Mouse (Mus musculus): ENCODE data around the gene Tex13a. TPM values are rescaled to one million over a fixed set of nuclear protein-coding genes. Genes with fewer than 3 reads are reported as not detected.
A peak's percentile ranks its signal among the peaks of the same experiment; 100 is the strongest.

Gene Tex13a
- polyA plus RNA-seq (2016; fragmentation: Nextera tagmentation; extraction: Ambion mirVana) = not detected in 2 replicates

DNA sequence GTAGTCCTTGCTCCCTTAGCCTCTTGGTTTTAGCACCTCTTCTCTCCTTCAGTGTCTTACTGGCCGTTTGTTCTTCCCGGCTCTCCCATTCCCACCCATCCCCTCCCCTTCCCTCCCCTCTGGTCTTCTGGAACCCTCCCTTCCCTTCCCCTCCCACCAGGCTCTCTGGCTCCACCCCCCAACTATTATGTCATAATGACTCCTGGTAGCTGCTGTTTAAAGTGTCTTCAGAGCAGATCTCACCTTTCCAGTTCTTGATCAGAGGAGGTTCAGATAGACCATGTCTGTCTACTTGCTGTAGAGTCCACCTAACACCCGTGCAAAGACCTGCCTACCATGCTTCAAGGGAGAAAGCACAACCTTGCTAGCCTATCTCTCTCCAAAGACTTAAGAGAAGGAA lies at the start of gene Tex13a:
Gene Tex13a (minus strand): TSS at position 101 of the 400 bp plus-strand sequence.
- H3K4me1 ChIP-seq = no peaks in the 10 kb centered on the region
- no peaks in the 10 kb centered on the region for H3K36me3 ChIP-seq
- no peak for ATAC-seq (ENCODE audit: low FRiP score, low read depth)
- H3K9ac ChIP-seq (replicated peaks) = no peak within 1 kb of the TSS
- H3K27ac ChIP-seq (replicated peaks) = no peak within 1 kb of the TSS
- H3K9me3 ChIP-seq = no peaks in the 10 kb centered on the region
- H3K4me2 ChIP-seq (replicated peaks) = no peak within 1 kb of the TSS
- WGBS = 80% methylated on average over 3 of the region's 3 CpGs
- H3K4me3 ChIP-seq = no peak within 1 kb of the TSS
- no peaks in the 10 kb centered on the region; the same call in 1 of the 2 replicates for H3K27me3 ChIP-seq

DNA sequence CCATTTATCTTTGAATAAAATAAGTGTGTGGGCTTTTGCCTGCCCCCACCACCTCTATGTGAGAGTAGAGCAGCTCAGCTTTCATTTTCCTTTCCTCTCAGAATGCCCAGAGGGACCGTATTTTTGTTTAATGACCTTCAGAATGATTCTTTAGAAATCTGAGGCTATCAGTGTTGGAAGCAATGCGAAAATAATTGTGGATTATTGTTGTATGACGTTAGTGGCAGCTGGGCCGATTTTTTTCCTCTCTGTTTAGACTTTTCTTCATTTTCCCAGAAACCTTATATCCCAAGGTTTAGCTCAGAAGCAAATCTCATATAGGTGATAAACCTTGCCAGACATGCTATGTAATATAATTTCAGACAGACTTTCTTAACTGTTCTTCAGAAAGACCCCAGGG lies 25.2 kb upstream of the Tex13a start:
- H3K4me2 ChIP-seq (replicated peaks) = no peak overlapping the region
- no peak overlapping the region for H3K4me3 ChIP-seq
- H3K36me3 ChIP-seq = no peaks in the 10 kb centered on the region
- ATAC-seq (ENCODE audit: low FRiP score, low read depth) = no peak
- no peaks in the 10 kb centered on the region for H3K4me1 ChIP-seq
- H3K9ac ChIP-seq (replicated peaks) = no peak overlapping the region
- H3K27me3 ChIP-seq = no peaks in the 10 kb centered on the region
- 77% methylated on average over 4 of the region's 4 CpGs for WGBS
- H3K9me3 ChIP-seq = no peaks in the 10 kb centered on the region
- H3K27ac ChIP-seq (replicated peaks) = no peak overlapping the region

DNA sequence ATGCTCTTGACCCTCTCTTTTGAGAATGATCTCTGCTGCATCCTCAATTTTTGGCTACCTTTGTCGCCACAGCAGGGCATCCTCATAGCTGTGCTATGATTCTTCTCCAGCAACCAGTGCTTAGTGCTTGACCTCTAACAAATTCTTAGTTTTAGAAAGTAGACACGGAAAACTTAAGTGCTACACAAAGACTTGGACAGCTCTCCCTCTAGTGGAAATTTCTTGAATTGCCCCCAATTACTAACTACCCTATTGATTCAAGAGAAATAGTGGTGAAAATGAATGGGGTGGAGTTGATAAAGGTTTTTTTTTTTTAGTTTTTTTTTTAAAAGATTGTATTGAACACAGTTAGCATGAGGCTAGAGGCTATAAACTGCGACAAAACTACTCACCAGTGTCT lies 39.2 kb downstream of the Tex13a start:
- H3K4me2 ChIP-seq (replicated peaks) = no peak overlapping the region
- ATAC-seq (ENCODE audit: low FRiP score, low read depth) = peak; percentile 38; the same call in 1 of the 2 replicates
- H3K9ac ChIP-seq (replicated peaks) = no peak overlapping the region
- no peak overlapping the region for H3K27ac ChIP-seq (replicated peaks)
- H3K4me1 ChIP-seq = no peaks in the 10 kb centered on the region
- H3K36me3 ChIP-seq = no peaks in the 10 kb centered on the region
- 18% methylated on average over 3 of the region's 3 CpGs for WGBS
- no peaks in the 10 kb centered on the region; the same call in 1 of the 2 replicates for H3K27me3 ChIP-seq
- no peak overlapping the region for H3K4me3 ChIP-seq
- no peaks in the 10 kb centered on the region for H3K9me3 ChIP-seq
